Mouse (Mus musculus) layer of hippocampus, adult 11-12 months (tissue): ENCODE measurements around the gene Gm26620.
A peak's percentile ranks its signal among the peaks of the same experiment; 100 is the strongest.

ENCODE experiments used
- DNase-seq: peaks from one replicate; pipeline ENCODE4 v3.0.0; 2022; ENCODE audit warnings: low spot score

Gm26620 gene

DNA sequence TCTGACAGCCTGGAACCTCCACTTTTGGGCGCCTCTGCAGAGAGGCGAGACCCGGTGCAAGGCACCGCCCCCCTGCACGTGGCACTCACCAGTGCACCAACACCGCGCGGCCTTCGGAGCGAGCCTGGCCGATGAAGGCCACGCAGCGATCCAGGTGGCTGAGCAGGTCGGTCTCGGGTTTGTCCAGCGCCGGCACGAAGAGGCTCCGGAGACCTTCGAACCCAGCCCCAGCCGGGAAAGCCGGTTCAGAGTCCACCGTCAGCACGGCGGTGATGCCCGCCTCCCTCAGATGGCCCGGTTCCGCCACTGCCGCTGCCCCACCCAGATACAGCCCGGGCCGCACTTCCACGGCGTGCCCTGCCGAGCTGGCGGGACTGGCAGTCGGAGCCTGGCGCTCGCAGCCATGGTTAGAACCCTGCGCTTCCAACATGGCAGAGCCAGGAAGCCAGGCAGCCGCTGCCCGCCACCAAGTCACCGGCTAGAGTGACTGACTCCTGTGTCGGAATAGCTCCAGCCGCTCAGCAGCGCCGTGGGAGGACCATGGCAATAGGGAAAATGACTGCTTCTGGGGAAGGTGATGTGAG is at the start of gene Gm26620, which contains the start of gene Dusp12:
Gene Gm26620, plus strand, starts transcription at position 88 of the 584 bp plus-strand sequence.
Gene Dusp12, minus strand, starts transcription at position 563 of the 584 bp plus-strand sequence.
- DNase-seq = peak; percentile 91

- peak; percentile 37 for DNase-seq
These were observed 45.2 kb upstream of the Gm26620 start for GRCm38 (mm10) chr1:170839685-170840084.

GRCm38 (mm10) chr1:170844380-170844779 is 40.5 kb upstream of the Gm26620 start:
- DNase-seq = no peak

GRCm38 (mm10) chr1:170845448-170846307 is 39.2 kb upstream of the Gm26620 start:
- DNase-seq = no peak

GRCm38 (mm10) chr1:170850007-170850406 is 34.9 kb upstream of the Gm26620 start:
- no peak for DNase-seq

DNA sequence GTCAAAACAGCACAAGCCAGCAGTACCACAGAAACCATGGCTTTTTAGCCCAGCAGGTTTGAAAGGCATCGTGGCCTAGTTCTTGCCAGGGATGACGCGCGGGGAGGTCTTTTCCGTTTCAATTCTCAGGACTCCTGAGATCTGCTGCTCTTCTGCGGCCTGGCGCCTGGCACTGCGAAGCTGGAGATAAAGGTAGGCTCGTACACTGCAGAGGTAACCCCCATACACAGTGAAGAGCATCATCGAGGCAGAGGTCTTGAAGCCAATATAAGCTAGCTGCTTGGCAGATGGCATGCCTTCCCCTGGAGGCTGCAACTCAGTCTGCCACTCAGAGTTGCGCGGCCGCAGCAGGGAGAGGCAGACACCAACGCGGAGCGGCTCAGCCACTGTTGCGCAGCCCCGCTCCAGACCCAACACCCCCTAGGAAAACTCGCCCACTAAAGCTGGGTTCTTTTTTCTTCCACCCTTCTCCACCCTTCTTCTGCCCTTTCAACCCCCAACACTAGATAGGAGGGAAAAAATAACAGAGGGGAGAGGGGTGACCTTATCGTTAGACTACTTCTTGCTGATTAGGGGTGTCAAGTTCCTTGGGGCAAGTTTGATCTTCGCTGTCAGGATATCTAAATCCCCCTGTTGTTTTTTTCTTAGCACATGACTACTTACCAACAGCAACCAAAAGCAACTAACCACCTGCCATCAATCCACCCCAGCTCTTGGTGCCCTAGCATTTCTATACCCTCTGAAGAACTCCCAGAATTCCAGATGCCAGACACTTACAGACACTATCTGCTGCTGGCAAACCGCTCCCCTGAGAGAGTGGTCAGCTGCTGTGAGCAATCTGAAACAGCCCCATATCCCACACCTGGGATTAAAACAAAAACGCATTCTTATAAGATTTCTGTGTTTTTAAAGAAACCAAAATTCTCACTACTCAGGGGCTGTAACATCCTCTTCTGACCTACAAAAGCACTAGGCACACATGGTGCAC is 33.9 kb upstream of the Gm26620 start:
- DNase-seq = no peak

DNA sequence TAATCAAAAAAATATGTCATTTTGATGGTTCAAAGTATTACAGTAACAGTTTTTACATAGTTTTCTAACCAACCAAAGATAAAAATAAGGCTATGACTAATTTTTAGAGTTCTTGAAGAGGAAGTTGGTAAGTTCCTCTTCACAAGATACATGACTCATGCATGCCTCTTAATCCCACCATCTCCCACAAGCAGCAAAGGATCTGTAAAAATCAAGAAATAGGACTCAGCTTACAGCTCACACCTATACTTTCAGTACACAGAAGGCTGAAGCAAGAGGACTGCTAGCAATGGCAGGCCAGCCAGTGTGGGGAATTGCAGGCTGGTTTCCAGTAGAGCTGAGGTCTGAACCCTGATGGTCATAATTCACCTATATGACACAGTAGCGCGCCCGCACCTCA is 31.3 kb upstream of the Gm26620 start:
- no peak for DNase-seq

GRCm38 (mm10) chr1:170855056-170855760 is 29.7 kb upstream of the Gm26620 start:
- no peak for DNase-seq

DNA sequence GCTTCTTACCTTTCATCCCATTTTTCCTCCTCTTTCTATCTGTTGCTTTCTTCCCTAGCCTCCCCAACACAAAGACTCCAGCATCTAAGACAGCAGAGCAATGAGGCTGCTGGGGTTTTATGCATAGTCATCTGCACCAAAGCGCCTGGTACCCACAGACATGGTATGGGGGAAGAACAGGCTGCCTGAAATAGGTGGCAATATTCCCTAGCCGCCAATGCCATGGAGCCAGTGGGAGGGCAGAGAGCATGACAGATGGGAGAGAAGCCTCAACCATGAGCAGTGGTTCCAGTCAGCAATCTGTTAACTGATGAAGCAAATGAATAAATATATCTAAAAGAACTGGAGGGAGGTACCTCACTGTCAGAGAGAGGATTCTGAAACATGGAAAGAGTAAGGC is 27.5 kb upstream of the Gm26620 start:
- peak; percentile 62 for DNase-seq

GRCm38 (mm10) chr1:170858872-170859271 is 26.0 kb upstream of the Gm26620 start:
- no peak for DNase-seq

GRCm38 (mm10) chr1:170861671-170862434 is 23.0 kb upstream of the Gm26620 start:
- DNase-seq = no peak

DNA sequence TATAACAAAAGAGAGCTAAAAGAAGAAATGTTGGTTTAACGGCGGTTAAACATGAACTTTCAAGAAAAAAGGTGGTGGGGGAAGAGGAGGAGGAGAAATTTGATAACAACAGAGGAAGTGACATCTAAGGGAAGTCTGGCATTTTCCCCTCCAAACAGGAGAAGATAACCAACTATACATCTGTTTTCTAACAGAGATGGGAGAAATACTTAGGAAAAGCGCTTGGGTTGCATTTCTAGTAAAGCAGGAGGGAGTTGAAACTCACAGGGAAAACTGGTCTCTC is 22.5 kb upstream of the Gm26620 start:
- no peak for DNase-seq

GRCm38 (mm10) chr1:170863033-170863432 is 21.8 kb upstream of the Gm26620 start:
- no peak for DNase-seq

GRCm38 (mm10) chr1:170864234-170864633 is 20.6 kb upstream of the Gm26620 start:
- no peak for DNase-seq

GRCm38 (mm10) chr1:170864754-170865153 is 20.1 kb upstream of the Gm26620 start:
- DNase-seq = no peak

- no peak for DNase-seq
These were observed 19.5 kb upstream of the Gm26620 start for GRCm38 (mm10) chr1:170865406-170865805.

GRCm38 (mm10) chr1:170866992-170867690 is 17.7 kb upstream of the Gm26620 start:
- no peak for DNase-seq

- DNase-seq = peak; percentile 93
These were observed 17.2 kb upstream of the Gm26620 start, which contains the start of gene Atf6 for GRCm38 (mm10) chr1:170867691-170868105. TSS of gene Atf6 (minus strand) at chr1:170867771.

DNA sequence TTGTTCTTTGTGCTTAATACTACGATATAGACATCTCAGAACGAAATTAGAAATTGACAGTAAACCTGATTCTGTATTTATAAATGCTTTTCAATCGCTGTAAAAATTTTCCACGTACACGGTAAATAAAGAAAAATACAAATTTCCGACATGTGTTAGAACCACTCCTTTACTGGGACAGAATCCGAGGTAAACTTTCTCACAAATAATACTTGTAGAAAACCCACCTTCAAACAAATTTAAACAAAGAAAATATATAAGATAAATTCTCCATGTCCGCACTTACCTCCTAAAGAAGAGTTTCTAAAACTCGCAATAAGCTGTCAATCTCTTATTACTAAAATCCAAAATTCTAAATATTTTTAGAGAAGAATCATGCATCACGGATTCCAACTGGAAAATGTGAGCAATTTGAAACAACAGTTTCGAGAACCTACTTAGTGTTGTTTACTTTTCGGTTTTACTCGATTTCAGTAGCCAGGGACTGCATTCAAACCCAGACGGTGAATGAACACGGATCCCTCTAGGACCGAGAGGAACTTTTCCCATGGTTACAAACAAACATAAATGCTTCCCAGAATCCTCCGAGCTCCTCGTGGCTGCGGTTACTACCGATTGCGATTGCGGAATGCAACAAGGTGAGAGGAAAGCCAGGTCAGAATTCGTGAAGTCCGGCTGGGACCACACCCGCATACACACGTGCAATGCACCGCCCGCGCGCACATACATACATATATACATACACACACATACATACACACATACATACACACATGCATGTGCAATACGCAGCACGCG is 16.6 kb upstream of the Gm26620 start:
- DNase-seq = peak; percentile 77
